Mouse (Mus musculus): ENCODE measurements around the gene Zfp213.
"Not testable (repeated sequence)": the region's sequence is repeated elsewhere in the genome, so short reads cannot be mapped to it uniquely, and the experiment has no call there.

The Zfp213 gene

DNA sequence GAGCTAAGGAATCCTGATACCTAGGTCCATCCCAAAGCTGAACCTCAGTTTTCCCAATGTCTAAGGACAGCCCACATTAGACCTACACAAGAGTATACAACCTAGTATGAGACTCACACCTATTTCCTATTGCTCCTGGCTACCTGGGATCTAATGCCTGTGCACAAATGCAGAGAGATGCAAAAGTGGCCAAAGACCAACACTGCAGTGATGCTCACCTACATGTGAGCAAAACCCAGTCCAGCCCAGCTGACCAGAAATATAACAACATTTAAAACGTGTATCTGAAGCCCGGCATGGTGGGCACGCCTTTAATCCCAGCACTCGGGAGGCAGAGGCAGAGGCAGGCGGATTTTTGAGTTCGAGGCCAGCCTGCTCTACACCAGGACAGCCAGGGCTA lies 18.2 kb downstream of the Zfp213 start:
- no peak for DNase-seq (ENCODE audit: low read depth, low spot score)

DNA sequence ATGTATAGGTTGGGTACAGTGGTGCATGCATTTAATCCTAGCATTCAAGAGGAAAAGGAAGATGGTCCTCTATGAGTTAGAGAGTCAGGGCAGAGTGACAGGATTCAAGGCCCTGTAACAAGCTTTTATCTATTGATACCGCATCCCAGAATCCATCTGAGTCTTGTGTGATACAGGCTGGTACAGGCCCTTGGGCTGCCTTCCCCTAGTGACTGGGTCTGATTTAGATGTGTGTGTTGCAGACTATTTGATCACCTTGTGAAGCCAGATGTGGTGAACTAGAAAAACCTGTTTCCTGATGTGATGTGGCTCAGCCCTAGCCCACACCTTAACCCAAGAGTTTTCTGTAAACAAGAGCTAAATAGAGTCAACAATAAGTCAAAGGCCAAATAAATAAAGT lies 19.3 kb downstream of the Zfp213 start:
- no peak for DNase-seq (ENCODE audit: low read depth, low spot score)

DNA sequence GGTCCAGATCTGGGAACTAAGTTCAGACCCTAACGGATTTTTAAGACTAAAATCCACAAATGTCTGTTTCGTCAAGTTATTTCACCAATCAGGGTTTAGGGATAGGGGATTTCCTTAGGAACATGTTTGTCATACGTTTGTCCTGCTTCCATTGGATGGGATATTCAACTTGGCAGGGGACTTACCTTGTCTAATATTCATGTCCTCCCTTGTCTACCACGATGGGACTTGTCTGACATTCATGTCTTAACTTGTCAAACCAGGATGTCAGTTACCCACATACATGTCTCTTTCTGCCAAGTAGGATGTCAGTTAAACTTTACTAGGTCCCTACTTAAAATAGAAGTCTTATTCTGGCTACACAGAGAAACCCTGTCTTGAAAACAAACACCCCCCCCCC lies 20.1 kb downstream of the Zfp213 start:
- DNase-seq (ENCODE audit: low read depth, low spot score) = no peak

DNA sequence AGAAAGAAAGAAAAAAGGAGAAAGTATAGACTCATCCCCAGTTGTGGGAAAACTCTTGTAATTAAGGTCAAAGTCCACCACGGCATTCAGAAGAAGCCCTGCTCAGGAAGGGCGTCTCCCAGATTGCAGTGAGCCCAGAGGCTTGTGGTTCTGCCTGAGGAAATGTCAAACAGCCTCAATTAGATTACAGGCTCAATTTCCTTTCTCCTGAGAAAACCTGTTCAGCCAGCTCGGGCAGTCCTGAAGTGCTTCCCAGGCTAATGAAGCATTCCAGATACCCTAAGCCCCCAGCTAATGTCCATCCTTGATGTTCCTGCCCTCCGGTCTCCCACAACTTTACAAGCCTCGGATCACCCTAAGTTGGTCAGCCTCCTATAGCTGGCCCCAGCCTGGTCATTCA lies 20.7 kb downstream of the Zfp213 start:
- no peak for DNase-seq (ENCODE audit: low read depth, low spot score)

DNA sequence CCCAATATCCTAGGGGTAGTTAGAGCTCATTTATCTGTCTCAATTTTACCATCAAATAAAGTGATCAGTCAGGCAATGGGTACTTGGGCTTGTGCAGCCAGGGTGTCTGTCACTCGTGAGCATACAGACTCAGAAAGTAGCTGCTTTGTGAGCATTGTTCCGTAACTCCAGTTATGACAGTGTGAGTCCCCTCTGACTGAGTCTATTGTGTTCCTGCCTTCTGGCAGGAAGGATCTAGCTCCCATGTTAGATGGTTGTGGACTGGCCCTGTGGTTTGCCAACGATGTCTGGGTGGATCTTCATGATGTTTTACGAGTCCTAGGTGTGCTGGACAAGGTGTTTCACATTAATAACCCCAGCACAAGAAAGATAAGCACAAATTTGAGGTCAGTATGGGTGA lies 21.2 kb downstream of the Zfp213 start:
- DNase-seq (ENCODE audit: low read depth, low spot score) = no peak

DNA sequence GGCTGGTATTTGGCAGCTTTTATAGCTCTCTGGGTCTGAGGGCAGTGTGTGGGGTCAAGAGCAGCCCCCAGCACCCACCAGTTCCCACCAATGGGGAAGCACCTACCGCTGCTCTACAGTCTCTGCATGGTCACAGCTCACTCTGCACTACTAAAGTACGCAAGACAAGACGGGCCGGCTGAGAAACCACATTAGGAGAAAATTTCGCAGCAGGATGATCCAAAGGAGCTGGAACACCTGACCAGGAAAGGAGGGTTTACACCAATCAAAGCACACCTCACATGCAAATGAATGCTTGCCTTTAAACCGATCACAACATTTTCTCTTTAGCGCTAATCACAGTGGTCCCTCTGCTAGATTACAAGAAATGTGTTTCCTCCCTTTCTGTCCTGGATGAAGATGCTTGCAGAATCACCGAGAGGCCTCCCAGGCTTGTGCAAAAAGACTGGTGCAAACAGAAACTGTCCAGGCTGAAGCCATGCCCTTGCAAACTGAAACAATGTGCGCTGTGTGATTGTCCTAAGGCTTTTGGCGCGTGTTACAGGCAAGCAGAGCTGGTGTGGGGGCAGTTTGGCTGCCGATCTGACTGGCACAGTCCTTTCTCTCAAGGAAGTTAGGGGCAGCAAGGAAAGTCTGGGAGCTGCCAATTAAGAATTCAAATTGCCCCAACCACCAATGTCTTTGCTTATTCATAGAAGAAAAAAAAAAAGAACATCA lies 21.9 kb downstream of the Zfp213 start:
- DNase-seq (ENCODE audit: low read depth, low spot score) = no peak

DNA sequence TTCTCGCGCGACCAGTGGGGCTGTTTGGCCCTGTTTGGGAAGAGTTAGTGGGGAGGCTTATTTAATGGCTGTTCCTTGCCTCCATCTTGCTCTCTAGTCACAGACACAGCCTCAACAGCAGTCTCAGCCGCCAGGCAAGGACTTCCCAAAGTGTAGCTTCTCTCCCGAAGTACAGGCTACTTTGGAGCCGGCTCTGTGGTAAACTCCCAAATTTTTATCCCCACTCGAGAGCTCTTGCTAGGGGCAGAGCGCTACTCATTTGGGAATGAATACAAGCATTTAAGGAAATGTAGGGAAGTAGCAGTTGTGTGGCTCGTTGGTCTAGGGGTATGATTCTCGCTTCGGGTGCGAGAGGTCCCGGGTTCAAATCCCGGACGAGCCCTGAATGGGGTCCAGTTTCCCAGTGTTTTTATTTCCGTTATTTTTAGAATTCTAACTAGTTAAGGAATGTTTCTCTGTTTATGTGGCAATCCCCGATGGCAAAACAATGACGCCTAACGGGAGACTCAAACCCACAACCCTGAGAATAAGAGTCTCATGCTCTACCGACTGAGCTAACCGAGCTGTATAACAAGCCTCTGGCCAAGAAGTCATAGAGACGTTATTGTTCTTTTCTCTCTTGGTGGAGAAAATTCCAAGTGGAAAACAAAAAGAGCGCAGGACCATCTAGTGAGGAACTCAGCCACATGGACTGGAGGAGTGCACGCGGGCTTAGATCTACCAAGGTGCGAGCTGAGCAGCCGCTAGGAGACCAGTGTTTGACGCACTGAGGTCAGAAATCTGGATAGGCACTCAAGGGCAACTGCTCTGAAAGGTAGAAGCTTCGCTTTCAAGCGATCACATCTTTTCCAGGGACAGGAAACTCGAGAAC lies 23.2 kb downstream of the Zfp213 start:
- no peak for DNase-seq (ENCODE audit: low read depth, low spot score)

DNA sequence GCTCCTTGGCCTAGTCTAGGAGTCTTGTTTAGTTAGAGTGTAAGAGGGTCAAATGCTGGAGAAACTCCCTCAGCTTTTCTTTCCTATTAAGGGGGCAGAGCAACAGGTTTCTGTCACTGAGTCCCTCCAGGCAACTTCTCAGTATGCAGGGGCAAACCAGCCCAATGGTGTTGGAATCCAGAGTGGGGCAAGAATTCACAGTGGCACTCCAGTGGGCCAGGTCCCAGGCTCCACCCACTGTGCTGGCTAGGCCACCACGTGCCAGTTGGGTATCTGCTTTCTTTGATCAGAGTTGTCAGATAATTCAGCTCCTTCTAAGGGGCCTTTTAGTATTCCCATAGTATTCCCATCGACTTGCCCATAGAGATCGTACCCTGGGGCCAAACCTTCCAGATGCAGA lies 23.9 kb downstream of the Zfp213 start:
- no peak for DNase-seq (ENCODE audit: low read depth, low spot score)

DNA sequence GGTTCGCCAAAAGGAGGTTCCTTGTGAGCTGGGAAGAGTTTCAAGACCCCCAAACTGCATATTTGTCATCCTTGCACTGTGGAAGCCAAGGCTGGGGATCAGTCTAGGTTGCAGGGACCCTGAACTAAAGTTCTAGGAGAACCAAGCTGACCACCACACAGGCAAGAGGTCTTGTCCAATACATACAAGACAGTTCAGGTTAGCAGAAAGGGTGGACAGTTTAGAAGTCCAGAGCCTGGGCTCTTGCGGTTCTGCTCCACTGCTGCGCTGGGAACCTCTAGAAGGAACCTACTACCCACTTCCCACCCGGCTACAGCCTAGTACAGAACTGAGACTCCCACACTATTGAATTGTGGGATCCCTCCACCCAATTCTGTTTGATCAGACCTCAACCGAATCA lies 24.4 kb downstream of the Zfp213 start:
- no peak for DNase-seq (ENCODE audit: low read depth, low spot score)

DNA sequence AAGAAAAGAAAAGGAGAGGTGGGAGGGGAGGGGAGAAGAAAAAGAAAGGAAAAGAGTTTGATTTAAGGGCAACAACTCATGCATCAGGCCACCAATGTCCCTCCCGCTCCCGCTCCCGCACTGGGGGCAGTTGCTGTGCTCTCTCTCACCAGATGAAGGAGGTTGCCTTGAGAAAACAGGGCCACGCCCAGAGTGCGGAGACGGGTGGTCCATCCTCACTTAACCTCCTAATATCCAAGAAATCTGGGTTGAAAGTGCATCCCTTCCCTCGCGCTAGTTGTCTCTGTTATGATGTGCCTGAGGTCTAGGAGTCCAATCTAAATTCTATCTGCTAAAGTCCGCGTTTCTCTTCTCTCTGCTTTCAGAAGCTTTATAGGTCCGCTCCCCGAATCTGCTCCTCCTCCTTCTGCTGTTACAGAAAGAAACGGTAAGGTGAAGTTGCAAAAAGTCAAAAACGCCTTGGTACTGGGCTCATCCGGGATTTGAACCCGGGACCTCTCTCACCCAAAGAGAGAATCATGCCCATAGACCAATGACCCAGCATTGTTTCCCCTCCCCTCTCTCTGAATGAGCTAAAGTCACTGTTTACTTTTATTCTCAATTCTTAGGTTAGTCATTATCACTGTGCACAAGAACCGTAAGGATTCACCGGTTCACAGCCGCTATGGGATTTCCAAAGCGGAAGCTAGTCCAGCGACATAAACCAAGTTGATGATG lies 25.6 kb downstream of the Zfp213 start:
- no peak for DNase-seq (ENCODE audit: low read depth, low spot score)

DNA sequence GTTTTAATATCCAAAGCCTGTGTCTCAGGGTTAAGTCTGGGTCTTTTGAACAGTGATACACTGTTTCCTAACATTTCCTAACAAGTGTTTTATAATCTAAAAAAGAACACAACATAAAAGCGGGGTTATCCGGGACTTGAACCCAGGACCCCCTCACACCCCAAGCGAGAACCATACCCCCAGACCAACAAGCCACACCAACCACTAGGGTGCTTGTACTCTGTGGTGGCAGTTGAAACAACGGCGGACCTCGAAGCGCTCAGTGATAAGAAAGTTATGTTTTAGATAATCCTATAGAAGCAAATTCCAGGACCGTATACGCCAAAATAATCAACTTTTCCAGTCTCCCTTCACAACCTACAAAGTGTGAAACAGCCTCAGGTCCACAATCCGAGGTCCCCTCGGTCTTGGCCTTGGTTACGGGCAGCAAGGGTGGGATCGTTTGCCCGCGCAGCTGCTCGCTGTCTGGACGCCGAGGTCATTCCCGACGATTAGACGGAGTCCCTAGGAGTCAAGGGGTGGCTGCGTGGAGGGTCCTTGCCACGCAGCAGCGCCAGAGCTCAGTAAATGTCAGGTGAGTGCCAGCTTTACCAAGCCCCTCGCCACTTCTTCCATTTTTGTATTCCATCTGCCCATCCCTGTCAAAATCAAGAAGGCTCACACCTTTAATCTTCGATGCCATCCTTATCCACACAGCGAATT lies 26.3 kb downstream of the Zfp213 start:
- no peak for DNase-seq (ENCODE audit: low read depth, low spot score)

DNA sequence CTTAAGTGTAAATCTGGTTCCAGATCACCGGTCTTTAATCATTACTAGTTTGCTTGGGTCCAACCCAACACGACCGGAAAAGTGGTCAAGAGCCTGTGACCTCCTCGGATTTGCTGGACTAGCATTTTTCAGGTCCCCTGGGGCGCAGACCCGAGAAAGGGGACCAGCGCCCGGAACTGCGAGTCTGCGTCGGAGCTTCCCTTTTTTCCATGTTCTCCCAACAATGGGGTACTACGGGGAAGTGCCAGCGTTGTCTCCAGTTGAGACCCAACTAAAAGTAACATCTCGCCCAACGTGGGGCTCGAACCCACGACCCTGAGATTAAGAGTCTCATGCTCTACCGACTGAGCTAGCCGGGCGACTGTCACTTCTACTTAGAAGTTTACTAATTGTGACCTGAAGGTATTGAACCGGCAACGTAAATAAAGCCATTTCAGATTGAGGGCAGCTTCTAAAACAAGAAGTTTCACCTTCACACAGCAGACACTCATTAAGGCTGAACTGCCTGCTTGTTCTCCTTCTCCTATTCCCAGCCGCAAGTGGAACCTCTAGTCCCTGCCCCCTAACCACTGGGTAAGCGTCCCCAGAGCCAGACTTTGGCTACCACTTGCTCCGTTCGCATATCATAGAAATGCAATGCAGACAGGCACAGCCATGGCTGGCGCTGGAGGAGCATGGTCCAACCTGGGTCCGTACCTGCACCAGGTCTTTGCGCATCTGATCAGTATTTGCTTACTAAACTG lies 28.8 kb downstream of the Zfp213 start:
- DNase-seq (ENCODE audit: low read depth, low spot score) = not testable (repeated sequence)

DNA sequence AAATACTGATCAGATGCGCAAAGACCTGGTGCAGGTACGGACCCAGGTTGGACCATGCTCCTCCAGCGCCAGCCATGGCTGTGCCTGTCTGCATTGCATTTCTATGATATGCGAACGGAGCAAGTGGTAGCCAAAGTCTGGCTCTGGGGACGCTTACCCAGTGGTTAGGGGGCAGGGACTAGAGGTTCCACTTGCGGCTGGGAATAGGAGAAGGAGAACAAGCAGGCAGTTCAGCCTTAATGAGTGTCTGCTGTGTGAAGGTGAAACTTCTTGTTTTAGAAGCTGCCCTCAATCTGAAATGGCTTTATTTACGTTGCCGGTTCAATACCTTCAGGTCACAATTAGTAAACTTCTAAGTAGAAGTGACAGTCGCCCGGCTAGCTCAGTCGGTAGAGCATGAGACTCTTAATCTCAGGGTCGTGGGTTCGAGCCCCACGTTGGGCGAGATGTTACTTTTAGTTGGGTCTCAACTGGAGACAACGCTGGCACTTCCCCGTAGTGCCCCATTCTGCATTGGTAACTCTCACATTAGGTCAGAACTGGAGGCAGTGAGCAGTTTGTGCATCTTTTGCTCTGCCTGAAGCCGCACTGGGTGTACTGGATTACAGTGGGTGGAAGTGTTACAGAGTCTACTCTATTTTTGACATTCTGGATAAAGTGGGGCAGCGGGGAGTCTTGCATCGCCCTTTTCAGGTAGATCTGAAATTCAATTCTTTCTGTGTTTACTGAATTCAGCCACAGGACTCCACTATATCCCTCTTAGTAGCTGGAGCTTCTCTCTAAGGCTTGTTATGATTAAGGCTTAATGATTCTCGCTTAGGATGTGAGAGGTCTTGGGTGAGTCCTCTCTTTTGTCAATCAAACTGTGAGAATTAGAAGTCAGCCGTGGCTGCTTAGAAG lies 30.2 kb downstream of the Zfp213 start:
- not testable (repeated sequence) for DNase-seq (ENCODE audit: low read depth, low spot score)

DNA sequence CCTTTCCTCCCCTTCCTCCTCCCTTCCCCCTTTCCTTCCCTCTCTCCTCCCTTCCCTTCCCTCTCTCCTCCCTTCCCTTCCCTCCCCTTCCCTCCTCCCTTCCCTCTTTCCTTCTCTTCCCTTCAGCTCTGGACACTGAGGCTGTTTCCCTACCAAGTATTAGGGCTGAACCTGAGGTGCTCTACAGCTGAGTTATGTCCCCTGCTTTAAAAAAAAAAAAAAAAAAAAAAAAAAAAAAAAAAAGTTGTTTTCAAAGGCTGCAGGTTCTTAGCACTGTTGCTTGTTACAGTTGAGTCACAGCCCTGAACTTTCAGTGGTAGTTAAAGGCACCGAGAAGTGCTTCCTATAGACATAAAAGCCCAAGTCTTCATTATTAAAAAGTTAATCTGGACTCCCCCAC lies 32.6 kb downstream of the Zfp213 start:
- DNase-seq (ENCODE audit: low read depth, low spot score) = not testable (repeated sequence)

DNA sequence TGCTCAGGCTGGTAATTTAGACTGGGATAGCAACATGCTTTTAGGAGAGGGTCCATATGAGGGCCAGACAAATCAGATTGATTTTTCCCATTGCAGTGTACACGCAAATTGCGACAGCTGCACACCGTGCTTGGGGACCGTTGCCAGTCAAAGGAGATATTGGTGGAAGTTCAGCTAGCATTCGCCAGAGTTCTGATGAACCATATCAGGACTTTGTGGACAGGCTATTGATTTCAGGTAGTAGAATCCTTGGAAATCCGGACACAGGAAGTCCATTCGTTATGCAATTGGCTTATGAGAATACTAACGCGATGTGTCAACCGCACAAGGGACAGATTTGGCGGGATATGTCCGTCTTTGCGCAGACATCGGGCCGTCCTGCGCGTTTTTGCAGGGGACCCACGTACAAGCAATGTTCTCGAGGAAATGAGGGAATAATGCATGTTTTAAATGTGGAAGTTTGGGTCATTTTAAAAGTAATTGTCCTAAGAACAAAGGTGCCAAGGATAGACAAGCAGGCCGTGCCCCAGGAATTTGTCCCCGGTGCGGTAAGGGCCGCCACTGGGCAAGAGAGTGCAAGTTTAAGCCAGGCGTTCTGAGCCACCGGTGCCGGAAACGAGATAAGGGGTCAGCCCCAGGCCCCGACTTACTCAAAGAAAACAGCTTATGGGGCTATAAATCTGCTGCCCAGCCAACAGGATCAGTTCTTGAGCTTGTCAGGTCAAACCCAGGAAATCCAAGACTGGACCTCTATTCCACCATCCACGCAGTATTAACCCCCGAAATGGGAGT lies 40.9 kb downstream of the Zfp213 start:
- DNase-seq (ENCODE audit: low read depth, low spot score) = not testable (repeated sequence)

DNA sequence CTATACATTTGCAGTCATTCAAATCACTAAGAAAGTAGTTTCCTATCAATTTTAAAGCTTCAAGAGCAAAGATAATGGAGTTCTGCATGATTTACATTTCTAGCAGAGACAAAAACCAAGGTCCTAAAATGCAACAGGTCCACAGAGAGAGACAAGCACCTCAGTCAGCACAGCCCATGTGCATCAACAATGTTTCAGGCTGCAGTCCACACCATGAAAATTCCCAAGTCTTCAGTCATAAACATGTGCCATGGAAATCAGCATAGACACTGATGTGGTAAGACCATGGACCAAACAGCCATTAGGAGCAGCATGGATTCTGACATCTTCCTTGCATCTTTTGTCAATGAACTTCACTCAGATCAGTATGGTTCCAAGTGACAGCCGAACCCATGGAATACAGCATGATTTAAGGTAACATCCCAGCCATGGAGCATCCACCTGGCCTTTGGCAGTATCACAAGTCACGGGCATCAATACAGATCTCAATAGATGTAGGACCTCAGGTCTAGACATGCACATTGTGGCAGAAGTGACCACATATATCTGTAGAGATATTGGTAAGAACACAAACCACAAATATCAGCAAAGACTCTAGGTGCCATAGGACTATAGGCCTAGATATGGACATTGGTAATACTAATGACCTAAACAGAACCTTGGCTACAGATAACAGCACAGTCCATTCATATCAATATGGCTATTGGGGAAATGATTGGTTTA lies 45.2 kb downstream of the Zfp213 start:
- DNase-seq (ENCODE audit: low read depth, low spot score) = no peak

Measured in brain, embryonic 18.5 days (tissue).